Mouse (Mus musculus): Measurements from ENCODE around the gene Ostn. TPM values are rescaled to one million over a fixed set of nuclear protein-coding genes. Genes with fewer than 3 reads are reported as not detected.
"Not testable (repeated sequence)": the region's sequence is repeated elsewhere in the genome, so short reads cannot be mapped to it uniquely, and the experiment has no call there.

Gene Ostn
- total RNA-seq (2014; rRNA removed) (not detected in 2 replicates), polyA plus RNA-seq (2012; rRNA removed) (not detected in 2 replicates)

DNA sequence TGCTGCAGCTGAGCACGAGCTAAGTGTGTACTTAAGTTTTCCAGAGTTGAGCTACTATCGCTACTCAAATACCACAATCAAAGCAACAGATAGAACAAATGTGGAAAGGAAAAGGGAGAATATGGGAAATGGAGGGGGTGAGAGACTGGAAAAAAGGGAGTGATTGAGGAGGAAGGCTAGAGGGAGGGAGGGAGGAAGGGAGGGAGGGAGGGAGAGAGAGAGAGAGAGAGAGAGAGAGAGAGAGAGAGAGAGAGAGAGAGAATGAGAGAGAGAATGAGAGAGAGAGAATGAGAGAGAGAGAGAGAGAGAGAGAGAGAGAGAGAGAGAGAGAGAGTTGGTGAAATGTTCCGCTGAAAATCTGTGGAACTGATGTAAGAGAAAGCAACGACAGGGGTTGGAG, at the start of gene Ostn:
TSS of gene Ostn (plus strand) at position 301 of the 400 bp plus-strand sequence.
- H3K27me3 ChIP-seq (ENCODE audit: control insufficient read depth, insufficient read depth, low read length); H3K4me1 ChIP-seq (ENCODE audit: control insufficient read depth, insufficient read depth, low read length); H3K79me2 ChIP-seq (ENCODE audit: control insufficient read depth, insufficient read depth, low read length); H3K27ac ChIP-seq (replicated peaks; ENCODE audit: insufficient read depth, low read depth, low read length); H3K9ac ChIP-seq (ENCODE audit: low read depth, low read length); H3K36me3 ChIP-seq (ENCODE audit: control insufficient read depth, insufficient read depth, low read length); H3K4me3 ChIP-seq (ENCODE audit: insufficient read depth, low read depth, low read length); DNase-seq (ENCODE audit: extremely low read depth, low read depth, low spot score): not testable (repeated sequence)
- 70% methylated on average over 4 of the region's 4 CpGs for WGBS

DNA sequence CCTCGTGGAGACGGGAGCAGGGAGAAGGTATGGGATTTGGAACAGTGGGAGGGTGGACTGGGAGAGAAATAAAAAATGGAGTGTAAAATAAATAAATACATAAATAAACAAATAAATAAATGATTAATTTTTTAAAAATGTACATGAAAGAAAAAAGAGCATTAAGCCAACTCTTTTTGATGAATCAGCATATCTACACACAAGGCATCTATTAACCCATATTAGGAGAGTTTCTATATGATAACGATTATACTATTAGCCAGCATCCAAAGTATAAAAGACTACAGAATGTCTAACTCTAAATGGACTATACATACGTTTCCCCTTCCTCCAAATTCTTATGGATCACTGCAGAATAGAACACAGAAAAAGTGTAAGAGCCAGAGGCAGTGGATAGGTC, 38.5 kb upstream of the Ostn start:
- no peaks in the 10 kb centered on the region for H3K36me3 ChIP-seq (ENCODE audit: control insufficient read depth, insufficient read depth, low read length)
- H3K27me3 ChIP-seq (ENCODE audit: control insufficient read depth, insufficient read depth, low read length): no peaks in the 10 kb centered on the region
- no peak overlapping the region for H3K9ac ChIP-seq (ENCODE audit: low read depth, low read length)
- H3K79me2 ChIP-seq (ENCODE audit: control insufficient read depth, insufficient read depth, low read length): no peaks in the 10 kb centered on the region
- DNase-seq (ENCODE audit: extremely low read depth, low read depth, low spot score): no peak
- no peak overlapping the region for H3K27ac ChIP-seq (replicated peaks; ENCODE audit: insufficient read depth, low read depth, low read length)
- no peak overlapping the region for H3K4me3 ChIP-seq (ENCODE audit: insufficient read depth, low read depth, low read length)
- WGBS: 75% methylated on average over 4 of the region's 4 CpGs
- TF ChIP-seq CTCF (IDR thresholded peaks at IDR 0.05; ENCODE audit: low read depth, low read length): no peak
- TF ChIP-seq POLR2A (IDR thresholded peaks at IDR 0.05; ENCODE audit: extremely low read depth, insufficient read depth, low read length): no peak
- no peaks in the 10 kb centered on the region for H3K4me1 ChIP-seq (ENCODE audit: control insufficient read depth, insufficient read depth, low read length)

DNA sequence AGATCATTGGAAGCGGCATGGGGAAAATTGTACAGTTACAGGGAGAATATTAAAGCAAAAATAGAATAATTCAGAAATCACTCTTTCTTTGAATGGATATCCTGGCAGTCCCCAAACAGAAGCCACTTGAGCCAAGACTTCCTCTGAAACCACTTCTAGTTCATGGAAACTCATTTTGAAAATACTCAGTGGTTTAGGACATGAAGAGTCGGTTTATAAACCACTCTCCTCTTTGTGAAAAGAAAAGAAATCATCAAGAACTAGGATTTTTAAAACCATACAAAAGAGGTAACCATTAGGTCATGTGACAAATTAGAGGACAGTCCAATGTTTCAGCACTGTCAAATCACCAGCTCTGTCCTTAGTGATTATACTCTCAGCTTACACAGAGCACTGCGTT, 19.9 kb upstream of the Ostn start:
- DNase-seq (ENCODE audit: extremely low read depth, low read depth, low spot score): no peak
- Histone ChIP-seq H3K9ac (ENCODE audit: low read depth, low read length) (no peak overlapping the region), H3K4me1 (ENCODE audit: control insufficient read depth, insufficient read depth, low read length) (no peaks in the 10 kb centered on the region), H3K4me3 (ENCODE audit: insufficient read depth, low read depth, low read length) (no peak overlapping the region), H3K27me3 (ENCODE audit: control insufficient read depth, insufficient read depth, low read length) (no peaks in the 10 kb centered on the region), H3K79me2 (ENCODE audit: control insufficient read depth, insufficient read depth, low read length) (no peaks in the 10 kb centered on the region), H3K36me3 (ENCODE audit: control insufficient read depth, insufficient read depth, low read length) (no peaks in the 10 kb centered on the region), H3K27ac (replicated peaks; ENCODE audit: insufficient read depth, low read depth, low read length) (no peak overlapping the region)
- TF ChIP-seq POLR2A (IDR thresholded peaks at IDR 0.05; ENCODE audit: extremely low read depth, insufficient read depth, low read length): no peak
- TF ChIP-seq CTCF (IDR thresholded peaks at IDR 0.05; ENCODE audit: low read depth, low read length): no peak
- WGBS: 87% methylated on average over 3 of the region's 3 CpGs

DNA sequence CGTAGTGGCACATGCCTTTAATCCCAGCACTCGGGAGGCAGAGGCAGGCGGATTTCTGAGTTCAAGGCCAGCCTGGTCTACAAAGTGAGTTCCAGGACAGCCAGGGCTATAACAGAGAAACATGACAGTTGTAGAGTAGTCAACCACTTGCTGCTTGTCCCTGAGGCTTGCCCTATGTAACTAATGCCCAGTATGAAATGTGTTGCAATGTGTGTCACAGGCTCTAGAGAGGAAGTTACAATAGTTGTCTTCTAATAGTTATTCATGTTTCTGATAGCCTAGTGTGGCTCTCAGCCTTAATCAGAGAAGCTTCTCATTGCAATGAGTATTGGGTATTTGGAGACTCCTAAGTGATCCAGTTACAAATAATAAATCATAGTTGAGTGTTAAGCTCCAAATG, 10.8 kb upstream of the Ostn start:
- no peak for DNase-seq (ENCODE audit: extremely low read depth, low read depth, low spot score)
- WGBS: 88% methylated on average over 3 of the region's 3 CpGs
- no peak overlapping the region for H3K4me3 ChIP-seq (ENCODE audit: insufficient read depth, low read depth, low read length)

DNA sequence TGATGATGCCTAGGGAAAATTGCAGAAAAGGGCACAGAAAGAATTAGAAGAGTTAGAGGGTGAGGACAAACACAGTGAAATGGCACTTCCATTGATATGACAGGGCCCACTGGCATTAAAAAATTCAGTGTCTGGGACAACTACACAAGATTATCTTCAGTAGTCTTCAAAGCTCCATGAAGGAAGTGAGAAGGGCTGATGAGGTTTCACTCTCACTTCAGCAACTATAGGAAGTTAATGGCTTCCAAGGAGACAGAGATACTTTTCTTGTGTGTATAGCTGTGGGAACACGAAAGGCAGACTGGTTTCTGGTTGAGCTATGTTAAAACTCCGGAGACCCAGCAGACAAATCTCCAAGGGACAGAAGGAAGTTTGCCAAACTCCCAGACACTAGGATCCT, 10.4 kb upstream of the Ostn start:
- TF ChIP-seq POLR2A (IDR thresholded peaks at IDR 0.05; ENCODE audit: extremely low read depth, insufficient read depth, low read length) (no peak), CTCF (IDR thresholded peaks at IDR 0.05; ENCODE audit: low read depth, low read length) (no peak)
- no peak overlapping the region for H3K9ac ChIP-seq (ENCODE audit: low read depth, low read length)
- no peaks in the 10 kb centered on the region for H3K4me1 ChIP-seq (ENCODE audit: control insufficient read depth, insufficient read depth, low read length)
- DNase-seq (ENCODE audit: extremely low read depth, low read depth, low spot score): no peak
- WGBS: 71% methylated on average over 2 of the region's 2 CpGs
- H3K27ac ChIP-seq (replicated peaks; ENCODE audit: insufficient read depth, low read depth, low read length): no peak overlapping the region
- H3K79me2 ChIP-seq (ENCODE audit: control insufficient read depth, insufficient read depth, low read length): no peaks in the 10 kb centered on the region
- no peaks in the 10 kb centered on the region for H3K36me3 ChIP-seq (ENCODE audit: control insufficient read depth, insufficient read depth, low read length)
- no peak overlapping the region for H3K4me3 ChIP-seq (ENCODE audit: insufficient read depth, low read depth, low read length)
- no peaks in the 10 kb centered on the region for H3K27me3 ChIP-seq (ENCODE audit: control insufficient read depth, insufficient read depth, low read length)

More for the DNA sequence above, 10.8 kb upstream of the Ostn start:
- Histone ChIP-seq H3K9ac (ENCODE audit: low read depth, low read length) (no peak overlapping the region), H3K27ac (replicated peaks; ENCODE audit: insufficient read depth, low read depth, low read length) (no peak overlapping the region), H3K27me3 (ENCODE audit: control insufficient read depth, insufficient read depth, low read length) (no peaks in the 10 kb centered on the region), H3K79me2 (ENCODE audit: control insufficient read depth, insufficient read depth, low read length) (no peaks in the 10 kb centered on the region), H3K4me1 (ENCODE audit: control insufficient read depth, insufficient read depth, low read length) (no peaks in the 10 kb centered on the region), H3K36me3 (ENCODE audit: control insufficient read depth, insufficient read depth, low read length) (no peaks in the 10 kb centered on the region)
- TF ChIP-seq POLR2A (IDR thresholded peaks at IDR 0.05; ENCODE audit: extremely low read depth, insufficient read depth, low read length) (no peak), CTCF (IDR thresholded peaks at IDR 0.05; ENCODE audit: low read depth, low read length) (no peak)

DNA sequence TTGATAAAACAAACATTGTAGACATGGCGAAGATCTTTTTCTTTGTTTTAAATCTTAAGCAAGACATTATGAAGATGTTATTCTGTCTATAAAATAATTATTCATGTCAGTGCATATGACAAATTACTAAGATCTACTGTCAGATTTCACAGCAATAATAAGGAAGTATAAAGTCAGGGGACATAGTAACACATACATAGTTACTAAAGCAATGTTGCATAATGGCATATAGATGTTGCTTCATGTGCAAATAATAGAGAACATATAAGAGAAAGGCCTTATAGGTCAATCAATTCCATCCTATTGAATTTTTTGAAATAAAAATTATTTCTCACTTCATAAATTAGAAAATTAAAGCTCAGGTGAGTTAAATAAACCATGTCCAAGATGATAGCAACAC, 11.8 kb downstream of the Ostn start:
- Histone ChIP-seq H3K27ac (replicated peaks; ENCODE audit: insufficient read depth, low read depth, low read length) (no peak overlapping the region), H3K4me3 (ENCODE audit: insufficient read depth, low read depth, low read length) (no peak overlapping the region), H3K27me3 (ENCODE audit: control insufficient read depth, insufficient read depth, low read length) (no peaks in the 10 kb centered on the region), H3K4me1 (ENCODE audit: control insufficient read depth, insufficient read depth, low read length) (no peaks in the 10 kb centered on the region), H3K36me3 (ENCODE audit: control insufficient read depth, insufficient read depth, low read length) (no peaks in the 10 kb centered on the region), H3K9ac (ENCODE audit: low read depth, low read length) (no peak overlapping the region), H3K79me2 (ENCODE audit: control insufficient read depth, insufficient read depth, low read length) (no peaks in the 10 kb centered on the region)
- TF ChIP-seq POLR2A (IDR thresholded peaks at IDR 0.05; ENCODE audit: extremely low read depth, insufficient read depth, low read length) (no peak), CTCF (IDR thresholded peaks at IDR 0.05; ENCODE audit: low read depth, low read length) (no peak)
- DNase-seq (ENCODE audit: extremely low read depth, low read depth, low spot score): no peak
- WGBS: 86% methylated on average over 1 of the region's 1 CpGs
